Mouse (Mus musculus) liver, adult (tissue): ENCODE data around the gene Meox2.

Source experiments
- GATA4 ChIP-seq: IDR thresholded peaks from 2 replicates; pipeline ENCODE4 v1.6.1; 2014; ENCODE audit warnings: mild to moderate bottlenecking, low read length; ENCODE audit not compliant: insufficient replicate concordance

The Meox2 gene

DNA sequence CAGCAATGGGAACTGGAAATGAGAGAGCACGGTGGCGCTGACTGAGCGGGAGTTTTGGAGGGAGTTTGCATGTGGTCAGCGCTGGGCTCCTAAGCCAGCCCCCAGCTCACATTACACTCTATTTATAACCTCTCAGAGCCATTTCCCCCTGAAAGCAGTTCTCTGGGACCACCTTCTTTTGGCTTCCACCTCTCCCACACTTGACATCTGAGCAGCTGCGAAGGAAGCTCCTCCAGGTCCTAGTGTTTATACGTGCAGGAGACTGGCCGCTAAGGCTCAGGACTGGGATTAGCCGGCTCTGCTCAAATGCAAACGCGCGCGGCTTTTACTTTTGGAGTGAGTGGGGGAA lies at the start of gene Meox2:
Gene Meox2 (plus strand): TSS at position 151 of the 349 bp plus-strand sequence.
- TF ChIP-seq GATA4 = no peak

DNA sequence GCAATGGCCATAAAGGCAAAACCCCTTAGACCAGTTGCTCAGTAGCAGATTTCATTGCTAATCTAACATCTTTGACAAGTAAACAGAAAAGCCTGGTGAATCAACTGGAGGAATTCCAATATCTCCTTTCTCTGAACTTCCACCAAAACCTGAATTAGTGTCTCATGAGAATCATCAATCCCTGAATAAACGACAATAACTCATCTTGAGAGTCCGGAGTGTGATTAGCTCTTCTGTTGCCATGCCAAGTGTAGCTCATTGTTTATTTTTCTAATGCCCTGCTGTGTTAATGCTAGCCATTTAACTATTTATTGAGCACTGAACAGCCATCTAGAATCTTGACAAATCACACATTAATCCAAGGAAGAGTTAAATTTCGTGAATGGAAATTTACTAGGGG lies 35.7 kb upstream of the Meox2 start:
- no peak for TF ChIP-seq GATA4

DNA sequence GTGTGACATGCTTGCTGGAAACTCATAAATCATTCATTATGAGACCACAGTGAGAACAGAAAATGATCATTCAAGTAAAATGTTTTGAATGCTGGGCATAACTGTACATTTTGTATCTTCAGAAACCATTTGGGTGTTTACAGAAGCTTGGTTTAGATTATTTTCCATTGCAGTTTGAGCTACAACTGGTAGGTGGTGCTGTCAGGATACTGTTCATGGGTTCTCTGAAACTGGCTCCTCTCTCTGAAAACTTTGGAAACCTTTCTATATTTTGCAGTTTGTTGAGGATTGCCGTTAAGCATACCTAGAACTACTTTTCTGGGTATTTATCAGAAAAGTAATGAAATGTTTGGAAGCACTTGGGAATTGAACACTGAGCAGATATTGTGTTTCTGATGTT lies 31.0 kb upstream of the Meox2 start:
- no peak for TF ChIP-seq GATA4

DNA sequence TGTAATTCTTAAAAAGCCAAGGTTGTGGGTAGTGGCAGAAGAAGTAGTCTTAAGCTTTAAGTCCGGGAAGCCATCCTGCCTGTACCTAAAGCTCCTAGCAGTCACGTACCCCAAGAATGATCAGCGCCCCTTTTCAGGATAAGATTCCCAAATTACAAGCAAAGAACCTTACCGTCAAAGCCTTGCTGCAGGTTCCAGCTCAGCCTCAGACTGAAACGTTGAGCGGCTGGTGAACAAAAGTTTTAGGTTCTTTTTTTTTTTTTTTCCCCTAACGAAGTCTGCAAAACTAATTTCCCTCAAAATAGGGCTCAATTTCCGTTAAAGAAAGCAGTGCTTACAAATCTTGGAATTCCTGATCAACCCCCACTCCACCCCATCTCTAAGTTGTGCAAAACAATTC lies 1.8 kb upstream of the Meox2 start:
- no peak for TF ChIP-seq GATA4

DNA sequence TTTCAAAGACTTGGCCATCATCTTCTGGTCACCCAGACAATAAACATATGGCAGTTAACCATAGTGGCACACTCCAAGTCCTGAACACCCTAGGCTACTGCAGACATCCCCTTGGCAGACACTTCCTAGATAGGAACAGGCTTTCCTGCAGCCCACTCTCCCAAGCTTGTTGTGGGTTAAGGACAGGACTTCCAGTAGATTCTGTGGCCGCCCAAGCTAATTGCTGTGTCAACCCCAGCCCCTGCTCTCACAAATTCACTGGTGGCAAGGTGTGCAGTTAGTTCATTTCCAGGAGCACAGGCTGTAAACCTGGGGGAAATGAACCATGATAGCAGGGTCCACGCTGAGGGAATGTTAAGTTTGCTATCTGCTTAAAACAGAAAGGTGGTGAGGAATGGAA lies 1.2 kb upstream of the Meox2 start:
- TF ChIP-seq GATA4 = no peak

DNA sequence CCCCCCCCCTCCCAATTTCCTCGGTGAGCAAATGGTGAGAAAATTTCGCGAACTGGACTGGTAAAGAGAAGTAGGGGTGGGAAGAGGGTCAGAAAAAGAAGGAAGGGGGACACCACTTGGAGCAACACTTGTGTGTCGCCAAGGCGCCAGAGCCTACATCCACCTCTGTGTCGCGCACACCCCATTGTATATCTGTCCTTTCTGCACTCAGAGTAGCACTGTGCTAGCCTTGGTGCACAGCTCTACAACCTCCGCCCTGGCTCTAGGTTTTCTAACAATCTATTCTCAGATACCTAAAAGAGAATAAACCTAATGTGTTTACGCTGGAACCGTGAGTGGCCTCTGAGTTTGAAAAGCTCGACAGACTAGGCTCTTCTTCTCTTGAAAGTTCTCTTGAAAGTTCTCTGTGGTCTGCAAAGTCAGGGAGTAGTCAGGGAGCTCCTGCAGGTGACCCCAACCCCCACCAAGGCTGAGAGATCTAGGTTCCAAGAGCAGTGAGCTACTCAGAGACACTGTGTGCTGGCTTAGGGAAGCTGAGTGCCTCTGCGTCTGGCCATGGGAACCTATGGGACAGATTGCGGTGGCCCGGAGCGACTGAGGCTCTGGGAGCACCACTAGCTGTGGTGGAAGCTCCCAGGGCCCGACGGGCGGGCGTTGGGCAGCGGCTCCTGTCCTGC lies 489 bp upstream of the Meox2 start:
- TF ChIP-seq GATA4 = no peak

DNA sequence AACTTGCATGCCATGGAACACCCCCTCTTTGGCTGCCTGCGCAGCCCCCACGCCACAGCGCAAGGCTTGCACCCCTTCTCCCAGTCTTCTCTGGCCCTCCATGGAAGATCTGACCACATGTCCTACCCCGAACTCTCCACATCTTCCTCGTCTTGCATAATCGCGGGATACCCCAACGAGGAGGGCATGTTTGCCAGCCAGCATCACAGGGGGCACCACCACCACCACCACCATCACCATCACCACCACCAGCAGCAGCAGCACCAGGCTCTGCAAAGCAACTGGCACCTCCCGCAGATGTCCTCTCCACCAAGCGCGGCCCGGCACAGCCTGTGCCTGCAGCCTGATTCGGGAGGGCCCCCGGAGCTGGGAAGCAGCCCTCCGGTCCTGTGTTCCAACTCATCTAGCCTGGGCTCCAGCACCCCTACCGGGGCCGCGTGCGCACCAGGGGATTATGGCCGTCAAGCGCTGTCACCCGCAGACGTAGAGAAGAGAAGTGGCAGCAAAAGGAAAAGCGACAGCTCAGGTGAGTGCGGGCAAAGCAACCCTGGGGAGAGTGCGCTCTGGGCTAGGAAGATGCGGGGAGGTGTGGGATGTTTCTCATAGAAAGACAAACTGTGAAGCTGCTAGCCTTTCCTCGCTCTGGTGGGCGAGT lies 606 bp downstream of the Meox2 start:
- no peak for TF ChIP-seq GATA4

DNA sequence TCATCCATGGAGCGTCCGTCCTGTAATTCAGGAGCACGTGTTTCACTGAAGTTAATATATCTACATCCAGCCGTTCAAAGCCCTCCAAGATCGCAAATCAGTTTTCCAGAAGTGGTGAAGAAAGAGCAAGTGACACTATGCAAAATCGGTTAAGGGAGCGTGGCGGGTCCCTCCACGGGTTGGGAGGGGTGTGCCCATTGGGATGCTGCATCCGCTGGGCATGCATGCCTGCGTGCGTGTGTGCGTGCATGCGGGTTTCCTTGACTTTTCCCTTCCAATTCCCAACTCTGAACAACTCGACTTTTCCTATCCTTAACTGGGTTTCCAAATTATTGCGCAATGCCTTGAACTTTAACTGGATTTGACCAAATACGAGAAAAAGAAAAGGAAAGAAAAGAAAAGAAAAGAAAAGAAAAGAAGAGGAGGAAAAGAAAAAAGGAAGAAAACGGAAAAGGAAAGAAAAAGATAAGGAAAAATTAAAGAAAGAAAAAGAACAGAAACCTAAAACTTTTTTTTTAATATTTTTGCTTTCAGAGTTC lies 1.2 kb downstream of the Meox2 start:
- no peak for TF ChIP-seq GATA4

DNA sequence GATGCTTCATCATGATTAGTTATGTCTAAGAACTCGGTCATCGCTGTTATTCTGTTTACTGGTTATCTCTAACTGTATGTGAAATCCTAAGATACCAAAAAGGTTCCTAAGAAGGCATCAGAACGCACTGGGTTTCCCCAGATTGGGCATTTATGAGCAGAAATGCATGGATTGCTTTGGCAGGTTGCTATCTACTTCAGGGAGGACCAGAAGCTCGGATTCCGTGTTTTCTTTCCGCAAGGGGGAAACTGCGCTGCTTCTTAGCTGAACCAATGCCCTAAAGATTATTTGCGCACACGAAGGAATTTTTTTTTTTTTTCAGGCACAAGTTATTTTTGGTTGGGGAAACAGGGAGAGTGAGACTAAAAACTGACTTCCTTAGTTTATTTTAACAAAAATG lies 2.6 kb downstream of the Meox2 start:
- TF ChIP-seq GATA4 = no peak

DNA sequence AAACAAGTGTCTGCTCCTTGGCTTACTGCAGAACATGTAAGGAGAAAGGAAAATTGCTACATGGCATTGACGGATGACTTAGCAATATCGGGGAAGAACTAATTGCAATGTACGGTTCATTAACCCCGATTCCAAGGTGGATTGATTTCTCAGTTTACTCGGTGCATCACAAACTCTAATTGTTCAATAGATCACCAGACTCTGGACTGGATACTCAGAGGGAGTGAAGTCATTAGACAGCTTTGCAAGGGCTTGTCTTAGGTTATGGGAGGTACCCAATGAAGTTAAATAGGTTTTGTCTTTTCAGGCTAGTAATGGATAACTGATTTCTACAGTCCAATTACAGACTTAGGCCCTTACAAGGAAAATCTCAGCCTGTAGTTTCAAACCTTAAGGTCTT lies 10.9 kb downstream of the Meox2 start:
- no peak for TF ChIP-seq GATA4

DNA sequence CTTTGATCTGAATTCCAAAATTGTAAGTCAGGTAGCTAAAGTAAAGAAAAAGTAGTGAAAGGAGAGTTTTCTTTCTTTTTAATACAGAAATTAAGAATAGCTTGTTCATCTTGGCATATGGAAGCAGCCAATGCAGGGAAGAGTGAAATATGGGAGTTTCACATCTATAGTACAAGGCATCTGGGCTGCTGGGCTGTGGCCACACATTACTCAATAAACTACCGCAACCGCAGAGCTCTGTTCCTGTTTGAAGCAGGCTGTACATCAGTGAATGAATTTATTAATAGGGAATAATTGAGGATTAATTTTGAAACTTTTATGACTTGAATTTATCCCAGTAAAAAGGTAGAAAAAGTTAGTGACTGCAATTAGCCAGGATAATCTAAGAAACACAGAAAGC lies 15.4 kb downstream of the Meox2 start:
- no peak for TF ChIP-seq GATA4

DNA sequence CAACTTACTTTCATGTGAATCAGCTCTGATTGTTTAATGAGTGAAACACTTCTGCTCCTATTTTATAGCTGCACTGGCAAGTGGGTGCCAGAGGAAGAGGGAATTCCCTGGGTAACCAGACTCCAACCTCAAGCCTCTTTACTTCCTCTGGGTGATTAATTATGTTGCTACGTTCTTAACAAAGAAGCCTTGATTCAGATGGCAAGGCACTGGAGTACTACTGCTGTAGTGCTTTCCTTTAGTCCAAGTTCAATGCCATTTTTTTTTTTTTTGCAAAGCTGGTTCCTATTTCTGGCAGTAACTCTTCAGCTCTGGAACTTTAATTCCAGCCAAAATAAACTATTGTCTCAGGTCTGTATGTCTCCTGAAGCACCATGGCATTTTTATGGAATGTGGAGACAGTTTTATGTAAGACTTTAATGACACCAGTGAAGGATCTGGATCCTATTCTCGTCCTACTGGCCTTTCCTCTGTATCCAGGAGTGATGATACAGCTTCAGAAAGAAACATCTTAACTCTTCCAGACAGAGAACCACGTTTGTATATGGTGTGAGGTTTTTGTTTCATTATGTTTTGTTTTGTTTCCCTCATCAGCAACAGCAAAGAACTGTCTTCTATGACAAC lies 33.9 kb downstream of the Meox2 start:
- no peak for TF ChIP-seq GATA4

DNA sequence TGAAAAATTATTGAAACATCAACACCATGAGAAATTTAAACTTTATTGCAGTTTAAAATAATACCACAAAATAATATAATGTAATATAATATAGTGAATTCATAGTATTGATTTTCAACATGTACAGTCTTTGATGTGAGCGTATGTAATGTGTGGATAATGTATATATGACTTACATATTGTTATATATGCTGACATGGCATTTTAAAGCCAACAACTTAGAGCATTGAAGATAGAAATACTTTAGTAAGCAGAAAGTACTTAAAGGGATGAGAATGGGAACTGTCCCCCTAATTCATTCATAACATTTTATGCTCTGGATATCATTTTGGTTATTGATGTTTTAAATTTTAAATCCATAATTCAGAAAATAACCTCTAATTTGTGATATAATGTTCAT lies 35.5 kb downstream of the Meox2 start:
- no peak for TF ChIP-seq GATA4

DNA sequence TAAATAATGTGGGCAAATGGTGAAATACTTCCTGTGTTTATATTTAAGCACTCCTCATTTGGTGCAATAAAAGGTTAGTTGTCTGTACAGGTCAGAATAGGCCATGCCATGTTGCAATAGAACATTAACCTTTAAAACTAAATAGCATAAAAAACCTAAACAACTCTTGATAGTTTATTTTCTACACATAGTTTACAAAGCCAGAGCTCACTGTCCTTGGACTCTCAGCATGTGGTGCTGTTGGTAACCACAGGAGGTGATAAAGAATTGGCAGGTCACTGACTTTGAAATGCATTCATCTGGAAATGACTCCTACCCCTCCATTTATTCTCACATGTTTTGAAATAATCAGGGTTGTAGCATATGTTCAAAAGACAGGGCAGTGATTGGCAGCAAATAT lies 59.4 kb downstream of the Meox2 start:
- no peak for TF ChIP-seq GATA4

DNA sequence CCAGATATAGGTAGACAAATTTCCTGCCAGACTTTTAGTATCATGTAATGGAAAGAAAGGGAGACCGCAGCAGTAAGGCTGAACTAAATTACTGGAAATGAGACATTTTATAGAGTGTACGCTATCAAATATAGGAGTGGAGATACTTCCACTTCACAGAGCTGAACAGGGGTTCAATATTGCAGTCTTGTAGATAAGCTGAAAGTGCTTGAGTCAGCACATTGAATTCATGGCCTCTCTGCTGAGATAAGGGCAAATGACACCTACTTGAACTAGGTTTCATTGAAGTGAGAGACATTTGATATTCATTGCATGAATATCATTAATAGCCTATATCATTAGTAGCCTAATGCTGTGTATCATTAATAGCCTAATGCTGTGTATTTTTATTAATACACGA lies 65.0 kb downstream of the Meox2 start:
- TF ChIP-seq GATA4 = no peak

DNA sequence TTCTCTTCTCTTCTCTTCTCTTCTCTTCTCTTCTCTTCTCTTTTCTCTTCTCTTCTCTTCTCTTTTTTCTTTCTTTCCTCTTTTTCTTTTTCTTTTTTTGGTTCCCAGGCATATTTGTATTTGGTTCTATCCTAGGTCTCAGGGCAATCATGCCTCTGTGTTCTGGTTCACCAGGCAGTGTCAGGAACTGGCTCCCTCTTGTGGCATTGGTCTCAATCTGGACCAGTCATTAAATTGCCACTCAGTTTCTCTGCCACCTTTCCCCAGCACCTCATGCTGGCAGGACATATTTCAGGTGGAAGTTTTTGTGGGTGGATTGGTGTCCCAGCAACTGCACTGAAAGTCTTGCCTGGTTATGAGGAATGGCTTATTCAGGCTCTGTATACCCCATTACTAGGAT lies 75.3 kb downstream of the Meox2 start:
- no peak for TF ChIP-seq GATA4
